Mouse (Mus musculus) ES-E14 (cell line): ENCODE measurements around the gene Apoc4. TPM values are rescaled to one million over a fixed set of nuclear protein-coding genes. Genes with fewer than 3 reads are reported as not detected.
A peak's percentile ranks its signal among the peaks of the same experiment; 100 is the strongest.

Source experiments
- DNase-seq: peaks from one replicate; pipeline ENCODE4 v3.0.0-alpha.2; 2013; ENCODE audit warnings: low read depth, low spot score
- H3K27ac ChIP-seq: 2 replicates; pipeline ENCODE4 v1.5.1; 2012; ENCODE audit warnings: low read depth, mild to moderate bottlenecking, low read length, moderate library complexity, mixed read lengths; ENCODE audit not compliant: poor library complexity, insufficient read depth, severe bottlenecking
- H3K36me3 ChIP-seq: 2 replicates; pipeline ENCODE4 v1.6.1; 2012; ENCODE audit warnings: mild to moderate bottlenecking, low read length, moderate library complexity, mixed read lengths; ENCODE audit not compliant: control insufficient read depth, poor library complexity, insufficient read depth, severe bottlenecking
- H3K4me1 ChIP-seq, 2 experiments: fragments of 150-350 bp in 1 of 2; sonication (generic) in 1 of 2; 2 replicates each; pipeline ENCODE4 v1.6.1; 2012; ENCODE audit warnings: low read length in 2 of 2, mild to moderate bottlenecking in 1 of 2, mixed read lengths in 1 of 2; ENCODE audit not compliant: control insufficient read depth in 2 of 2, insufficient read depth in 2 of 2, poor library complexity in 1 of 2
- H3K4me3 ChIP-seq, 2 experiments: fragments of 150-350 bp in 1 of 2; sonication (generic) in 1 of 2; 2 replicates each; pipeline ENCODE4 v1.5.1; 2012; ENCODE audit warnings: low read length in 2 of 2, low read depth in 1 of 2, mild to moderate bottlenecking in 1 of 2, mixed read lengths in 1 of 2; ENCODE audit not compliant: insufficient read depth in 1 of 2, poor library complexity in 1 of 2, severe bottlenecking in 1 of 2
- H3K9ac ChIP-seq: 2 replicates; pipeline ENCODE4 v1.6.1; 2012; ENCODE audit warnings: low read depth, mild to moderate bottlenecking, low read length, mixed read lengths; ENCODE audit not compliant: poor library complexity, insufficient read depth, severe bottlenecking
- H3K9me3 ChIP-seq: fragments of 150-350 bp; sonication (generic); 2 replicates; pipeline ENCODE4 v1.6.1; 2012; ENCODE audit warnings: low read depth, mild to moderate bottlenecking, low read length; ENCODE audit not compliant: control insufficient read depth, insufficient read depth
- CHD2 ChIP-seq: IDR thresholded peaks from 2 replicates; pipeline ENCODE4 v1.6.1; 2014; ENCODE audit warnings: mild to moderate bottlenecking, low read depth, low read length, inconsistent platforms
- HCFC1 ChIP-seq: IDR thresholded peaks from 2 replicates; pipeline ENCODE4 v1.6.1; 2012; ENCODE audit warnings: low read length, inconsistent platforms, borderline replicate concordance; ENCODE audit not compliant: insufficient read depth
- MAFK ChIP-seq: IDR thresholded peaks from 2 replicates; pipeline ENCODE4 v1.6.1; 2014; ENCODE audit warnings: mild to moderate bottlenecking, low read depth, low read length, inconsistent platforms; ENCODE audit not compliant: insufficient read depth
- ZC3H11A ChIP-seq: IDR thresholded peaks from 2 replicates; pipeline ENCODE4 v1.6.1; 2012; ENCODE audit warnings: low read depth, mild to moderate bottlenecking, inconsistent platforms, low read length, borderline replicate concordance
- ZNF384 ChIP-seq: IDR thresholded peaks from 2 replicates; pipeline ENCODE4 v1.6.1; 2012; ENCODE audit warnings: low read depth, low read length, inconsistent platforms
- in situ Hi-C, 2 experiments: fragments of 600-800 bp; cut with MboI; formaldehyde crosslinking; loops; one replicate each; pipeline ENCODE4 v1.15.1; 2025; ENCODE audit warnings: low sequenced_read_pairs in 2 of 2, inconsistent platforms in 1 of 2; ENCODE audit not compliant: unreplicated experiment in 2 of 2
- total RNA-seq: library from RNA; depleted of rRNA; stranded (reverse); fragments of 300-350 nt; gene quantifications from 2 replicates; pipeline ENCODE4 v1.2.3, GENCODE M21; 2012

The Apoc4 gene
- total RNA-seq, 1 experiment = 0.27 TPM

GRCm38 (mm10) chr7:19635074-19635827 is 46.0 kb downstream of the Apoc4 start:
- H3K4me1 ChIP-seq = no peaks in the 10 kb centered on the region
- no peak overlapping the region for H3K4me3 ChIP-seq
- in situ Hi-C loops = no loop called here
- H3K36me3 ChIP-seq = peaks cover 62% of the 10 kb centered on the region
- DNase-seq = no peak
- no peak overlapping the region for H3K9ac ChIP-seq
- no peak for TF ChIP-seq ZC3H11A
- no peak for TF ChIP-seq ZNF384
- TF ChIP-seq CHD2 = no peak
- no peak for TF ChIP-seq MAFK
- no peak for TF ChIP-seq HCFC1
- no peak overlapping the region for H3K27ac ChIP-seq
- H3K9me3 ChIP-seq = no peaks in the 10 kb centered on the region

GRCm38 (mm10) chr7:19634591-19634990 is 46.7 kb downstream of the Apoc4 start:
- Histone ChIP-seq H3K27ac (no peak overlapping the region), H3K36me3 (peaks cover 62% of the 10 kb centered on the region), H3K4me1 (no peaks in the 10 kb centered on the region), H3K4me3 (no peak overlapping the region), H3K9me3 (no peaks in the 10 kb centered on the region), H3K9ac (no peak overlapping the region)
- no peak for DNase-seq
- TF ChIP-seq ZNF384 (no peak), CHD2 (no peak), ZC3H11A (no peak), HCFC1 (no peak), MAFK (no peak)
- in situ Hi-C loops = no loop called here

- Histone ChIP-seq H3K36me3 (peaks cover 56% of the 10 kb centered on the region), H3K4me3 (no peak overlapping the region)
Observed at GRCm38 (mm10) chr7:19633855-19634254, 47.4 kb downstream of the Apoc4 start.

GRCm38 (mm10) chr7:19633197-19633596 is 48.1 kb downstream of the Apoc4 start:
- Histone ChIP-seq H3K36me3 (peaks cover 50% of the 10 kb centered on the region), H3K27ac (peak overlapping the region; percentile 16; the same call in 1 of the 2 replicates), H3K9ac (no peak overlapping the region), H3K4me1 (no peaks in the 10 kb centered on the region), H3K9me3 (no peaks in the 10 kb centered on the region), H3K4me3 (no peak overlapping the region)
- DNase-seq = no peak
- TF ChIP-seq MAFK = no peak
- TF ChIP-seq ZC3H11A = no peak
- TF ChIP-seq ZNF384 = no peak
- no peak for TF ChIP-seq HCFC1
- TF ChIP-seq CHD2 = no peak
- in situ Hi-C loops = no loop called here

More at GRCm38 (mm10) chr7:19633855-19634254, 47.4 kb downstream of the Apoc4 start:
- Histone ChIP-seq H3K9ac (no peak overlapping the region), H3K9me3 (no peaks in the 10 kb centered on the region), H3K27ac (no peak overlapping the region), H3K4me1 (no peaks in the 10 kb centered on the region)
- no peak for DNase-seq
- in situ Hi-C loops = no loop called here
- no peak for TF ChIP-seq ZC3H11A
- TF ChIP-seq MAFK = no peak
- TF ChIP-seq CHD2 = no peak
- no peak for TF ChIP-seq HCFC1
- TF ChIP-seq ZNF384 = no peak
